Mouse (Mus musculus): Measurements from ENCODE around the gene Hist1h2ae. TPM values are rescaled to one million over a fixed set of nuclear protein-coding genes. Genes with fewer than 3 reads are reported as not detected.
"Not testable (repeated sequence)": the region's sequence is repeated elsewhere in the genome, so short reads cannot be mapped to it uniquely, and the experiment has no call there.

Gene Hist1h2ae
- polyA plus RNA-seq, 1 experiment from 2014 or later, result 76.3 TPM

- Histone ChIP-seq H3K27me3 (ENCODE audit: control insufficient read depth, insufficient read depth, low read length) (no peaks in the 10 kb centered on the region), H3K9ac (ENCODE audit: low read length) (no peak overlapping the region), H3K36me3 (ENCODE audit: control insufficient read depth, insufficient read depth, low read length) (no peaks in the 10 kb centered on the region), H3K4me1 (ENCODE audit: control insufficient read depth, insufficient read depth, low read length) (peaks cover 2% of the 10 kb centered on the region; the same call in 1 of the 2 replicates), H3K4me2 (no peak overlapping the region), H3K4me3 (ENCODE audit: low read depth, low read length) (no peak overlapping the region), H3K27ac (ENCODE audit: low read depth, low read length) (no peak overlapping the region), H3K9me3 (ENCODE audit: control insufficient read depth, low read length) (no peaks in the 10 kb centered on the region)
- ATAC-seq (ENCODE audit: low FRiP score) (no peak), DNase-seq (ENCODE audit: low spot score, missing footprints) (no peak)
- whole genome bisulfite sequencing, result 87% methylated on average over 5 of the region's 5 CpGs
These were observed 24.3 kb downstream of the Hist1h2ae start for GRCm38 (mm10) chr13:23546694-23547093.

- DNase-seq (ENCODE audit: low spot score, missing footprints); H3K4me1 ChIP-seq (ENCODE audit: control insufficient read depth, insufficient read depth, low read length); H3K27me3 ChIP-seq (ENCODE audit: control insufficient read depth, insufficient read depth, low read length); H3K9me3 ChIP-seq (ENCODE audit: control insufficient read depth, low read length); H3K36me3 ChIP-seq (ENCODE audit: control insufficient read depth, insufficient read depth, low read length); ATAC-seq (ENCODE audit: low FRiP score): not testable (repeated sequence)
- Histone ChIP-seq H3K9ac (ENCODE audit: low read length) (peak overlapping the region; percentile 47; the same call in 1 of the 2 replicates), H3K4me3 (ENCODE audit: low read depth, low read length) (peak overlapping the region; percentile 39), H3K4me2 (peak overlapping the region; percentile 39), H3K27ac (ENCODE audit: low read depth, low read length) (peak overlapping the region; percentile 83; the same call in 1 of the 2 replicates)
- 0% methylated on average over 11 of the region's 14 CpGs for WGBS
These were observed 26.3 kb downstream of the Hist1h2ae start for GRCm38 (mm10) chr13:23544787-23545120.

GRCm38 (mm10) chr13:23543965-23544786 lies 26.8 kb downstream of the Hist1h2ae start, which contains the start of gene Hist1h3f:
Gene Hist1h3f (plus strand): TSS chr13:23544052.
- Histone ChIP-seq H3K4me2 (peak within 1 kb of the TSS; percentile 62), H3K27ac (ENCODE audit: low read depth, low read length) (peak within 1 kb of the TSS; percentile 90), H3K4me1 (ENCODE audit: control insufficient read depth, insufficient read depth, low read length) (peaks cover 2% of the 10 kb centered on the region; the same call in 1 of the 2 replicates), H3K27me3 (ENCODE audit: control insufficient read depth, insufficient read depth, low read length) (no peaks in the 10 kb centered on the region), H3K9ac (ENCODE audit: low read length) (peak within 1 kb of the TSS; percentile 74), H3K9me3 (ENCODE audit: control insufficient read depth, low read length) (no peaks in the 10 kb centered on the region), H3K36me3 (ENCODE audit: control insufficient read depth, insufficient read depth, low read length) (no peaks in the 10 kb centered on the region), H3K4me3 (ENCODE audit: low read depth, low read length) (peak within 1 kb of the TSS; percentile 43)
- WGBS, result under 1% methylated on average over 22 of the region's 45 CpGs
- DNase-seq (ENCODE audit: low spot score, missing footprints) (peak; percentile 99), ATAC-seq (ENCODE audit: low FRiP score) (peak; percentile 95)

- H3K4me1 ChIP-seq (ENCODE audit: control insufficient read depth, insufficient read depth, low read length); H3K36me3 ChIP-seq (ENCODE audit: control insufficient read depth, insufficient read depth, low read length); H3K9me3 ChIP-seq (ENCODE audit: control insufficient read depth, low read length); H3K27me3 ChIP-seq (ENCODE audit: control insufficient read depth, insufficient read depth, low read length): not testable (repeated sequence)
- under 1% methylated on average over 26 of the region's 42 CpGs for WGBS
- Histone ChIP-seq H3K4me3 (ENCODE audit: low read depth, low read length) (peak within 1 kb of the TSS; percentile 43), H3K4me2 (peak within 1 kb of the TSS; percentile 62), H3K9ac (ENCODE audit: low read length) (peak within 1 kb of the TSS; percentile 74), H3K27ac (ENCODE audit: low read depth, low read length) (peak within 1 kb of the TSS; percentile 90)
- DNase-seq (ENCODE audit: low spot score, missing footprints) (peak; percentile 97), ATAC-seq (ENCODE audit: low FRiP score) (peak; percentile 93)
These were observed 27.9 kb downstream of the Hist1h2ae start, which contains the start of gene Hist1h2bh for GRCm38 (mm10) chr13:23542999-23543607. Gene Hist1h2bh (minus strand): TSS chr13:23543392.

GRCm38 (mm10) chr13:23542225-23542980 lies 28.6 kb downstream of the Hist1h2ae start:
- H3K27ac ChIP-seq (ENCODE audit: low read depth, low read length), result peak overlapping the region; percentile 79
- H3K4me3 ChIP-seq (ENCODE audit: low read depth, low read length), result peak overlapping the region; percentile 43
- peak overlapping the region; percentile 74 for H3K9ac ChIP-seq (ENCODE audit: low read length)
- peak; percentile 91 for DNase-seq (ENCODE audit: low spot score, missing footprints)
- peak overlapping the region; percentile 62 for H3K4me2 ChIP-seq
- H3K27me3 ChIP-seq (ENCODE audit: control insufficient read depth, insufficient read depth, low read length); H3K4me1 ChIP-seq (ENCODE audit: control insufficient read depth, insufficient read depth, low read length); H3K9me3 ChIP-seq (ENCODE audit: control insufficient read depth, low read length); H3K36me3 ChIP-seq (ENCODE audit: control insufficient read depth, insufficient read depth, low read length); ATAC-seq (ENCODE audit: low FRiP score): not testable (repeated sequence)
- WGBS, result 2% methylated on average over 3 of the region's 3 CpGs

- 82% methylated on average over 3 of the region's 3 CpGs for WGBS
- Histone ChIP-seq H3K27me3 (ENCODE audit: control insufficient read depth, insufficient read depth, low read length) (no peaks in the 10 kb centered on the region), H3K4me3 (ENCODE audit: low read depth, low read length) (no peak overlapping the region), H3K4me2 (no peak overlapping the region), H3K9ac (ENCODE audit: low read length) (no peak overlapping the region), H3K4me1 (ENCODE audit: control insufficient read depth, insufficient read depth, low read length) (peaks cover 8% of the 10 kb centered on the region; the same call in 1 of the 2 replicates), H3K36me3 (ENCODE audit: control insufficient read depth, insufficient read depth, low read length) (no peaks in the 10 kb centered on the region), H3K27ac (ENCODE audit: low read depth, low read length) (no peak overlapping the region), H3K9me3 (ENCODE audit: control insufficient read depth, low read length) (no peaks in the 10 kb centered on the region)
- no peak for ATAC-seq (ENCODE audit: low FRiP score)
- no peak for DNase-seq (ENCODE audit: low spot score, missing footprints)
These were observed 29.5 kb downstream of the Hist1h2ae start for GRCm38 (mm10) chr13:23541497-23541896.

- ATAC-seq (ENCODE audit: low FRiP score); H3K36me3 ChIP-seq (ENCODE audit: control insufficient read depth, insufficient read depth, low read length); H3K9me3 ChIP-seq (ENCODE audit: control insufficient read depth, low read length); H3K27ac ChIP-seq (ENCODE audit: low read depth, low read length); H3K4me3 ChIP-seq (ENCODE audit: low read depth, low read length); H3K4me1 ChIP-seq (ENCODE audit: control insufficient read depth, insufficient read depth, low read length); H3K4me2 ChIP-seq; H3K9ac ChIP-seq (ENCODE audit: low read length); DNase-seq (ENCODE audit: low spot score, missing footprints); H3K27me3 ChIP-seq (ENCODE audit: control insufficient read depth, insufficient read depth, low read length): not testable (repeated sequence)
- WGBS, result 75% methylated on average over 1 of the region's 1 CpGs
These were observed 31.2 kb downstream of the Hist1h2ae start for GRCm38 (mm10) chr13:23539821-23540220.

- H3K4me2 ChIP-seq, result no peak overlapping the region
- H3K9ac ChIP-seq (ENCODE audit: low read length), result no peak overlapping the region
- ATAC-seq (ENCODE audit: low FRiP score), result no peak
- H3K9me3 ChIP-seq (ENCODE audit: control insufficient read depth, low read length), result no peaks in the 10 kb centered on the region
- no peak overlapping the region for H3K27ac ChIP-seq (ENCODE audit: low read depth, low read length)
- no peak overlapping the region for H3K4me3 ChIP-seq (ENCODE audit: low read depth, low read length)
- no peaks in the 10 kb centered on the region for H3K27me3 ChIP-seq (ENCODE audit: control insufficient read depth, insufficient read depth, low read length)
- WGBS, result 83% methylated on average over 5 of the region's 5 CpGs
- no peak for DNase-seq (ENCODE audit: low spot score, missing footprints)
- peaks cover 10% of the 10 kb centered on the region for H3K4me1 ChIP-seq (ENCODE audit: control insufficient read depth, insufficient read depth, low read length)
- H3K36me3 ChIP-seq (ENCODE audit: control insufficient read depth, insufficient read depth, low read length), result no peaks in the 10 kb centered on the region
These were observed 32.8 kb downstream of the Hist1h2ae start for GRCm38 (mm10) chr13:23538249-23538648.

Measured in midbrain, embryonic 11.5 days (tissue).